Mouse (Mus musculus) embryonic stem cell, embryonic (primary cell): ENCODE data around the gene Cnpy1.

ENCODE experiments used
- CTCF ChIA-PET, 4 experiments: fragments of 300-600 bp in 2 of 4; fragments of 350-600 bp in 2 of 4; sonication (Branson Sonifier 250); formaldehyde crosslinking; loops; one replicate each; lab custom pipeline; 2022; ENCODE audit warnings: inconsistent platforms in 2 of 4; lab: Charles Lee
- POLR2A ChIA-PET, 4 experiments: fragments of 300-600 bp in 2 of 4; fragments of 350-600 bp in 2 of 4; sonication (Branson Sonifier 250); formaldehyde crosslinking; loops; one replicate each; lab custom pipeline; 2022; ENCODE audit warnings: antibody characterized with exemption in 4 of 4, inconsistent platforms in 1 of 4; lab: Charles Lee

The Cnpy1 gene

GRCm38 (mm10) chr5:28209549-28210431, 35.8 kb downstream of the Cnpy1 start:
- ChIA-PET POLR2A (interaction anchor here in 3 of 4 experiments (0.6 to 5.8 kb wide), 31 partner anchors 9 to 985 kb away, joined by 3 to 47 read pairs (median 4); partner anchors contain the start of genes Rbm33 (in 2 of the 3), En2 (in 1 of the 3), Insig1 (in 1 of the 3) and Paxip1 (in 1 of the 3)), CTCF (interaction anchor here in 1 of 4 experiments (1.0 kb wide), 1 partner anchor 28 kb away, joined by 3 read pairs; no protein-coding TSS in a partner anchor)

GRCm38 (mm10) chr5:28208726-28209520, 36.7 kb downstream of the Cnpy1 start:
- CTCF ChIA-PET = no interaction called here
- POLR2A ChIA-PET = interaction anchor here (0.6 to 5.8 kb wide), 27 partner anchors 8 to 440 kb away, joined by 3 to 47 read pairs (median 4); partner anchors contain the start of genes Rbm33 (in 2 of the 4), Insig1 (in 1 of the 4) and Paxip1 (in 1 of the 4)

GRCm38 (mm10) chr5:28207043-28207442, 38.6 kb downstream of the Cnpy1 start:
- CTCF ChIA-PET = interaction anchor here in 1 of 4 experiments (0.6 kb wide), 1 partner anchor 26 kb away, joined by 3 read pairs; no protein-coding TSS in a partner anchor
- POLR2A ChIA-PET = interaction anchor here in 3 of 4 experiments (0.5 to 5.8 kb wide), 12 partner anchors 8 to 109 kb away, joined by 3 to 47 read pairs (median 3); no protein-coding TSS in a partner anchor

- ChIA-PET CTCF (no interaction called here), POLR2A (interaction anchor here in 2 of 4 experiments (0.5 to 5.8 kb wide), 7 partner anchors 7 to 75 kb away, joined by 3 to 47 read pairs (median 3); no protein-coding TSS in a partner anchor)
These were observed 39.2 kb downstream of the Cnpy1 start for GRCm38 (mm10) chr5:28206448-28206847.

GRCm38 (mm10) chr5:28204678-28205077, 40.9 kb downstream of the Cnpy1 start:
- CTCF ChIA-PET = no interaction called here
- POLR2A ChIA-PET = no interaction called here

GRCm38 (mm10) chr5:28203086-28203485, 42.5 kb downstream of the Cnpy1 start:
- ChIA-PET POLR2A (no interaction called here), CTCF (no interaction called here)

GRCm38 (mm10) chr5:28199089-28199873, 46.3 kb downstream of the Cnpy1 start:
- POLR2A ChIA-PET = interaction anchor here (0.5 to 5.1 kb wide), 9 partner anchors 9 to 118 kb away, joined by 3 to 47 read pairs (median 5); no protein-coding TSS in a partner anchor
- CTCF ChIA-PET = interaction anchor here in 2 of 4 experiments (0.6 to 2.2 kb wide), 2 partner anchors 29 to 39 kb away, joined by 3 to 7 read pairs; no protein-coding TSS in a partner anchor

GRCm38 (mm10) chr5:28195473-28195872, 50.1 kb downstream of the Cnpy1 start:
- CTCF ChIA-PET = interaction anchor here in 1 of 4 experiments (0.5 kb wide), 1 partner anchor 177 kb away, joined by 3 read pairs; no protein-coding TSS in a partner anchor
- POLR2A ChIA-PET = interaction anchor here in 2 of 4 experiments (0.6 to 1.3 kb wide), 4 partner anchors 9 to 16 kb away, joined by 3 to 5 read pairs (median 3); no protein-coding TSS in a partner anchor

- CTCF ChIA-PET = interaction anchor here in 1 of 4 experiments (1.0 kb wide), 1 partner anchor 102 kb away, joined by 3 read pairs; no protein-coding TSS in a partner anchor
- POLR2A ChIA-PET = interaction anchor here in 2 of 4 experiments (1.0 to 1.3 kb wide), 2 partner anchors 9 to 17 kb away, joined by 3 read pairs; no protein-coding TSS in a partner anchor
These were observed 53.5 kb downstream of the Cnpy1 start for GRCm38 (mm10) chr5:28192099-28192454.

GRCm38 (mm10) chr5:28191201-28192098, 54.2 kb downstream of the Cnpy1 start:
- ChIA-PET CTCF (interaction anchor here in 1 of 4 experiments (1.0 kb wide), 1 partner anchor 103 kb away, joined by 3 read pairs; no protein-coding TSS in a partner anchor), POLR2A (interaction anchor here in 1 of 4 experiments (1.3 kb wide), 1 partner anchor 17 kb away, joined by 3 read pairs; no protein-coding TSS in a partner anchor)

- ChIA-PET POLR2A (interaction anchor here in 3 of 4 experiments (0.8 to 1.5 kb wide), 7 partner anchors 9 to 108 kb away, joined by 3 to 7 read pairs (median 3); no protein-coding TSS in a partner anchor), CTCF (interaction anchor here in 1 of 4 experiments (0.6 kb wide), 1 partner anchor 465 kb away, joined by 5 read pairs; no protein-coding TSS in a partner anchor)
These were observed 66.3 kb downstream of the Cnpy1 start for GRCm38 (mm10) chr5:28179237-28179790.

- POLR2A ChIA-PET = no interaction called here
- CTCF ChIA-PET = no interaction called here
These were observed 67.3 kb downstream of the Cnpy1 start for GRCm38 (mm10) chr5:28178322-28178721.

- POLR2A ChIA-PET = interaction anchor here in 3 of 4 experiments (0.6 to 1.5 kb wide), 7 partner anchors 10 to 286 kb away, joined by 3 to 4 read pairs (median 3); no protein-coding TSS in a partner anchor
- CTCF ChIA-PET = interaction anchor here in 1 of 4 experiments (1.0 kb wide), 1 partner anchor 62 kb away, joined by 3 read pairs; no protein-coding TSS in a partner anchor
These were observed 69.0 kb downstream of the Cnpy1 start for GRCm38 (mm10) chr5:28176585-28176984.

GRCm38 (mm10) chr5:28176023-28176422, 69.6 kb downstream of the Cnpy1 start:
- POLR2A ChIA-PET = interaction anchor here in 3 of 4 experiments (0.7 to 1.7 kb wide), 6 partner anchors 11 to 25 kb away, joined by 3 to 7 read pairs (median 3); no protein-coding TSS in a partner anchor
- CTCF ChIA-PET = interaction anchor here in 1 of 4 experiments (1.0 kb wide), 1 partner anchor 62 kb away, joined by 3 read pairs; no protein-coding TSS in a partner anchor

GRCm38 (mm10) chr5:28175570-28175919, 70.1 kb downstream of the Cnpy1 start:
- ChIA-PET POLR2A (interaction anchor here in 2 of 4 experiments (1.1 to 1.9 kb wide), 7 partner anchors 12 to 53 kb away, joined by 3 to 7 read pairs (median 5); no protein-coding TSS in a partner anchor), CTCF (interaction anchor here in 1 of 4 experiments (1.2 kb wide), 1 partner anchor 62 kb away, joined by 3 read pairs; no protein-coding TSS in a partner anchor)
